Mouse (Mus musculus): Measurements from ENCODE around the gene 2010111I01Rik.

GRCm38 (mm10) chr13:63270191-63270590 is 305.5 kb downstream of the 2010111I01Rik start:
- TF ChIP-seq CTCF (conservative IDR thresholded peaks at IDR 0.05 in 1 of 2, IDR thresholded peaks at IDR 0.05 in 1 of 2; ENCODE audit: low read depth in 2 of 2, low read length in 2 of 2) (no peak), NRF1 (IDR thresholded peaks at IDR 0.05; ENCODE audit: low read depth, low read length) (no peak)

Measured in CH12.LX (cell line).